Mouse (Mus musculus): ENCODE measurements around the gene Hnrnpdl. TPM values are rescaled to one million over a fixed set of nuclear protein-coding genes. Genes with fewer than 3 reads are reported as not detected.

The Hnrnpdl gene
- polyA plus RNA-seq, 2 experiments: 184 to 454 TPM

GRCm38 (mm10) chr5:100047871-100048270 is 8.4 kb upstream of the Hnrnpdl start:
- WGBS: 63% methylated on average over 7 of the region's 7 CpGs
- DNase-seq (ENCODE audit: low spot score): no peak
- no peak for ATAC-seq (ENCODE audit: low FRiP score, low read depth)

GRCm38 (mm10) chr5:100047143-100047640 is 7.7 kb upstream of the Hnrnpdl start:
- no peaks in the 10 kb centered on the region for H3K9me3 ChIP-seq (ENCODE audit: control insufficient read depth, low read length)
- H3K27ac ChIP-seq (replicated peaks; ENCODE audit: low read depth, low read length): no peak overlapping the region
- H3K4me1 ChIP-seq (ENCODE audit: control insufficient read depth, insufficient read depth, low read length): no peaks in the 10 kb centered on the region
- TF ChIP-seq POLR2A (IDR thresholded peaks at IDR 0.05; ENCODE audit: borderline replicate concordance, extremely low read depth, insufficient read depth, insufficient read length): no peak
- H3K4me2 ChIP-seq (replicated peaks; ENCODE audit: low read depth, low read length, severe bottlenecking): no peak overlapping the region
- H3K27me3 ChIP-seq (ENCODE audit: control insufficient read depth, insufficient read depth, low read length): no peaks in the 10 kb centered on the region
- no peak overlapping the region; the same call in 1 of the 2 replicates for H3K9ac ChIP-seq (ENCODE audit: low read depth, low read length, severe bottlenecking)
- no peak overlapping the region for H3K4me3 ChIP-seq (replicated peaks; ENCODE audit: low read length)
- no peak for ATAC-seq (ENCODE audit: low FRiP score, low read depth)
- DNase-seq (ENCODE audit: low spot score): no peak
- WGBS: 76% methylated on average over 8 of the region's 8 CpGs
- 0 out of 2 replicates have a peak, but pooled peaks cover 3% of the 10 kb centered on the region for H3K36me3 ChIP-seq (ENCODE audit: control insufficient read depth, insufficient read depth, low read length)

More at GRCm38 (mm10) chr5:100047871-100048270, 8.4 kb upstream of the Hnrnpdl start:
- Histone ChIP-seq H3K36me3 (ENCODE audit: control insufficient read depth, insufficient read depth, low read length) (0 out of 2 replicates have a peak, but pooled peaks cover 4% of the 10 kb centered on the region), H3K27me3 (ENCODE audit: control insufficient read depth, insufficient read depth, low read length) (no peaks in the 10 kb centered on the region), H3K9ac (ENCODE audit: low read depth, low read length, severe bottlenecking) (no peak overlapping the region), H3K27ac (replicated peaks; ENCODE audit: low read depth, low read length) (no peak overlapping the region), H3K4me3 (replicated peaks; ENCODE audit: low read length) (no peak overlapping the region), H3K4me1 (ENCODE audit: control insufficient read depth, insufficient read depth, low read length) (no peaks in the 10 kb centered on the region), H3K4me2 (replicated peaks; ENCODE audit: low read depth, low read length, severe bottlenecking) (no peak overlapping the region), H3K9me3 (ENCODE audit: control insufficient read depth, low read length) (no peaks in the 10 kb centered on the region)
- TF ChIP-seq POLR2A (IDR thresholded peaks at IDR 0.05; ENCODE audit: borderline replicate concordance, extremely low read depth, insufficient read depth, insufficient read length): no peak

GRCm38 (mm10) chr5:100046096-100046495 is 6.6 kb upstream of the Hnrnpdl start:
- no peak for ATAC-seq (ENCODE audit: low FRiP score, low read depth)
- Histone ChIP-seq H3K4me2 (replicated peaks; ENCODE audit: low read depth, low read length, severe bottlenecking) (no peak overlapping the region), H3K4me1 (ENCODE audit: control insufficient read depth, insufficient read depth, low read length) (0 out of 2 replicates have a peak, but pooled peaks cover 3% of the 10 kb centered on the region), H3K9me3 (ENCODE audit: control insufficient read depth, low read length) (no peaks in the 10 kb centered on the region), H3K9ac (ENCODE audit: low read depth, low read length, severe bottlenecking) (no peak overlapping the region), H3K27ac (replicated peaks; ENCODE audit: low read depth, low read length) (no peak overlapping the region), H3K27me3 (ENCODE audit: control insufficient read depth, insufficient read depth, low read length) (no peaks in the 10 kb centered on the region), H3K4me3 (replicated peaks; ENCODE audit: low read length) (no peak overlapping the region), H3K36me3 (ENCODE audit: control insufficient read depth, insufficient read depth, low read length) (no peaks in the 10 kb centered on the region)
- 70% methylated on average over 3 of the region's 3 CpGs for WGBS
- no peak for DNase-seq (ENCODE audit: low spot score)
- no peak for TF ChIP-seq POLR2A (IDR thresholded peaks at IDR 0.05; ENCODE audit: borderline replicate concordance, extremely low read depth, insufficient read depth, insufficient read length)

GRCm38 (mm10) chr5:100044621-100045020 is 5.2 kb upstream of the Hnrnpdl start:
- ATAC-seq (ENCODE audit: low FRiP score, low read depth): no peak

GRCm38 (mm10) chr5:100044030-100044429 is 4.6 kb upstream of the Hnrnpdl start:
- H3K36me3 ChIP-seq (ENCODE audit: control insufficient read depth, insufficient read depth, low read length): no peaks in the 10 kb centered on the region
- H3K27me3 ChIP-seq (ENCODE audit: control insufficient read depth, insufficient read depth, low read length): no peaks in the 10 kb centered on the region
- DNase-seq (ENCODE audit: low spot score) (no peak), ATAC-seq (ENCODE audit: low FRiP score, low read depth) (no peak)
- H3K9ac ChIP-seq (ENCODE audit: low read depth, low read length, severe bottlenecking): no peak overlapping the region
- H3K4me3 ChIP-seq (replicated peaks; ENCODE audit: low read length): no peak overlapping the region
- H3K27ac ChIP-seq (replicated peaks; ENCODE audit: low read depth, low read length): no peak overlapping the region
- peaks cover 8% of the 10 kb centered on the region; the same call in 1 of the 2 replicates for H3K4me1 ChIP-seq (ENCODE audit: control insufficient read depth, insufficient read depth, low read length)
- TF ChIP-seq POLR2A (IDR thresholded peaks at IDR 0.05; ENCODE audit: borderline replicate concordance, extremely low read depth, insufficient read depth, insufficient read length): no peak
- no peaks in the 10 kb centered on the region for H3K9me3 ChIP-seq (ENCODE audit: control insufficient read depth, low read length)
- H3K4me2 ChIP-seq (replicated peaks; ENCODE audit: low read depth, low read length, severe bottlenecking): no peak overlapping the region
- WGBS: 73% methylated on average over 4 of the region's 4 CpGs

More at GRCm38 (mm10) chr5:100044621-100045020, 5.2 kb upstream of the Hnrnpdl start:
- Histone ChIP-seq H3K27ac (replicated peaks; ENCODE audit: low read depth, low read length) (no peak overlapping the region), H3K4me3 (replicated peaks; ENCODE audit: low read length) (no peak overlapping the region), H3K4me1 (ENCODE audit: control insufficient read depth, insufficient read depth, low read length) (peaks cover 8% of the 10 kb centered on the region; the same call in 1 of the 2 replicates), H3K36me3 (ENCODE audit: control insufficient read depth, insufficient read depth, low read length) (no peaks in the 10 kb centered on the region), H3K9ac (ENCODE audit: low read depth, low read length, severe bottlenecking) (no peak overlapping the region), H3K9me3 (ENCODE audit: control insufficient read depth, low read length) (no peaks in the 10 kb centered on the region), H3K4me2 (replicated peaks; ENCODE audit: low read depth, low read length, severe bottlenecking) (no peak overlapping the region), H3K27me3 (ENCODE audit: control insufficient read depth, insufficient read depth, low read length) (no peaks in the 10 kb centered on the region)
- TF ChIP-seq POLR2A (IDR thresholded peaks at IDR 0.05; ENCODE audit: borderline replicate concordance, extremely low read depth, insufficient read depth, insufficient read length): no peak
- 80% methylated on average over 5 of the region's 5 CpGs for WGBS
- no peak for DNase-seq (ENCODE audit: low spot score)

Data from limb, embryonic 14.5 days (tissue).